Mouse (Mus musculus) lung, adult 2 months (tissue): Measurements from ENCODE around the gene Siae. TPM values are rescaled to one million over a fixed set of nuclear protein-coding genes. Genes with fewer than 3 reads are reported as not detected.

Experiments used
- DNase-seq: peaks from one replicate; pipeline ENCODE4 v3.0.0; 2022
- H3K4me1 ChIP-seq: fragments of 200-500 bp; 2 replicates; pipeline ENCODE4 v1.6.1; 2011; ENCODE audit warnings: low read length; ENCODE audit not compliant: control insufficient read depth, insufficient read depth
- H3K4me3 ChIP-seq: fragments of 200-500 bp; replicated peaks from 2 replicates; pipeline ENCODE3; 2011; ENCODE audit warnings: low read depth, mild to moderate bottlenecking, control low read depth, low read length; ENCODE audit errors: extremely low read depth
- CTCF ChIP-seq: fragments of 200-500 bp; IDR thresholded peaks from 2 replicates; pipeline ENCODE4 v1.5.1; 2011; ENCODE audit warnings: mild to moderate bottlenecking, low read length, control low read depth; ENCODE audit not compliant: insufficient read depth
- POLR2A ChIP-seq: fragments of 200-500 bp; IDR thresholded peaks from 2 replicates; pipeline ENCODE4 v1.6.1; 2011; ENCODE audit warnings: low read depth, mild to moderate bottlenecking, control low read depth, low read length, borderline replicate concordance; ENCODE audit errors: extremely low read depth
- WGBS: fragments of 180-500 bp; shearing (Covaris S2); methylation state at CpG from one replicate; pipeline ENCODE4 v1.1.7; 2018; 5-methylcytosine and 5-hydroxymethylcytosine counted together
- polyA plus RNA-seq: library from polyadenylated mRNA; depleted of rRNA; stranded (reverse); fragments of >200 nt; gene quantifications from 2 replicates; pipeline ENCODE4 v1.2.3, GENCODE M21; 2012

The Siae gene
- polyA plus RNA-seq, 1 experiment, result 9.3 TPM

DNA sequence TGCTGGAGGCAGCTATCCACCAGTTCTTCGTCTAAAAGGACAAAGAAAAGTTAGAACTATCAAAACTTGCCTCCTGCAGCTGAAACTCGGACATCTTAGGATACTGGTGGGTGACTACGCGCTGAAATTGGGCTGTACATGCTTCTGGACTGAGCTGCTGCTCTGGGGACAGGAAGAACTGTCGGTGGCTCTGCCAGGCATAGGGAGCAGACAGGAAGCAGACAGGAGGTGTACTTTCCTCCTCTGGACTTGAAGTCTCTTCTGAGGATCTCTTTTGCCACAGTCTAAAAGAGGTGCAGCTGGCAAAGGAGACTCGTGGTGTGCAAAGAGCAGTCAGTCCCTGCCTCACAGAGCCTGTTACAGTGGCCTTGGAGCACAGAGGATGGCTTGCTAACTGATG lies 37.1 kb downstream of the Siae start:
- no peak overlapping the region for H3K4me3 ChIP-seq
- WGBS, result 35% methylated on average over 6 of the region's 6 CpGs
- TF ChIP-seq POLR2A (no peak), CTCF (no peak)
- DNase-seq, result no peak
- H3K4me1 ChIP-seq, result no peaks in the 10 kb centered on the region

DNA sequence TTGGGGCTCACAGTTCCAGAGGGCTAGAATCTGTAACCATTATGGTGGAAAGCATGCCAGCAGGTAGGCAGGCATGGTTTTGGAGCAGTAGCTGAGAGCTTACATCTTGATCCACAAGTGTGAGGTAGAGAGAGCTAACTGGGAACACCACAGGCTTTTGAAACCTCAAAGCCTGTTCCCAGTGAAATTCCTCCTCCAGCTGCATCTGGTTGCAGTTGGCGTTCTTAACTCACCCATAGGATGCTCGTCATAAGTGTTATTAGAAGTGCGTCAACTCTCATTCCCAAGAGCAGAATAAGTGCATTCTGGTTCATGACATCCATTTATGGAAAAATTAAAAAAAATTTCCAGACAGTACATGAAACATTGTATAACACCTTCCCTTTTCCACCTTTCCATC lies 38.2 kb downstream of the Siae start:
- no peaks in the 10 kb centered on the region for H3K4me1 ChIP-seq
- no peak overlapping the region for H3K4me3 ChIP-seq
- no peak for TF ChIP-seq POLR2A
- TF ChIP-seq CTCF, result no peak
- 82% methylated on average over 3 of the region's 3 CpGs for WGBS
- no peak for DNase-seq

DNA sequence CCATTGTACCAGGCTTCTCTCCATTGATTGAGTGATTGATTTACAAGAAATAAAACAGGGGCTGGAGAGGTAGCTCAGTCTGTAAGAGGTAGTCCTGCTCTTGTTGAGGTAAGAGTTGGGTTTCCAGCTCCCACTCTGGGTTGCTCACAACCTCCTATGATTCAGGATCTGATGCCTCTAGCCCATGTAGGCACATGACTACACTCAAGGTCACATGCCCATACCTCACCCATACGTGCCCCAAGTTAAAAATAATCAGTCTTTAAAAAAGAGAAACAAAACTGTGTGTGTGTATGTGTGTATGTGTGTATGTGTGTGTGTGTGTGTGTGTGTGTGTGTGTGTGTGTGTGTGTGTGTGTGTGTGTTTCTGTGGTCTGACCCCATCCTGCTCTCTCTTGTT lies 40.1 kb downstream of the Siae start:
- TF ChIP-seq POLR2A (no peak), CTCF (no peak)
- WGBS, result 72% methylated on average over 1 of the region's 1 CpGs
- DNase-seq, result no peak
- Histone ChIP-seq H3K4me1 (no peaks in the 10 kb centered on the region), H3K4me3 (no peak overlapping the region)

DNA sequence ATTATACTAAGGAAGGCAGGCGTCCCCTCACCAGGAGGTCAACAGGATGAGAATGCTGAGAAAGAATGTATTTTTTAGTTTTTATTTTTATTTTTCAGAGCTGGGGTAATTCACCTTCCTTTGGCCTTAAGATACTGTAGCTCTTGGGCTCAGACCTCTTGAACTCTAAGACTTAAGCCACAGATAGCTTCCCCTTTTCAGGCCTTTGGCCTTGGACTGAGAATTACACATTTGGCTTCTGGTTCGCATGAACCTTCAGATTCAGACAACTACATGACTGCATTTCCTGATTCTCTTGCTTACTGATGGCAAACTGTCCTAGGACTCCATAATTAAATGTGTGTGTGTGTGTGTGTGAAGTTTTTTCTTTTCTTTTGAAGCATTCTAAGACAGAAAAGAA lies 43.1 kb downstream of the Siae start:
- no peaks in the 10 kb centered on the region for H3K4me1 ChIP-seq
- TF ChIP-seq POLR2A (no peak), CTCF (no peak)
- no peak overlapping the region for H3K4me3 ChIP-seq
- 81% methylated on average over 2 of the region's 2 CpGs for WGBS
- DNase-seq, result no peak

DNA sequence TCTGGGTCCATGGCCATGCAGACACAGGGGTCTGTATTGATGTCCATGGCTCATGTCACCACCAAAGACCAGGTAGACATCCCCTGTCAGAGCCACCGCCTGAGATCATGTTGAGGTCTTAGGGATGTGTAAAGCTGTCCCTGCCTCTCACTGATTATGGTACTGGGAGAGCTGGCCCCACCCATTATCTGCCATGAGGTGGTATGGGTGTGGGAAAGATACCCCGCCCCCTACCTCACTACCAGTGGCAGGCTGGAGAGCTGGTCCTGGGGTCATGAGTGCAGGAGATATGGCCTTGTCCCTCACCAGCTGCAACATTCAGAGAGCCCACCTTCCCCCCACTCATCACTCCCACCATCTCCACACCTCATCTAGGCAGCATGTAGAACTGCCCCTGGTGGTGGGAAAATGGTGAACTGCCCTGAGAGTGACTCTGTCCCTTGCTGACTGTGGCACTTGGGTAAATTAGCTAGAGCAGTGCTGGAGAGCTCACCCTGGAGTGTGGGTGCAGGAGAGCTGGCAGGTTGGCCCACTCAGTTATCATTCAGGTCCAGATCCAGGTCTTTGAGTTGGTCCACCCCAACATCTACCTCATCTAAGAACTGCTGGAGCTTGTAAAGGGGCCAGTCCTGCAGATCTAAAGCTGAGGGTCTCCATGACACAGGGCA lies 45.2 kb downstream of the Siae start:
- WGBS, result 98% methylated on average over 2 of the region's 2 CpGs
- H3K4me1 ChIP-seq, result no peaks in the 10 kb centered on the region
- TF ChIP-seq CTCF (no peak), POLR2A (no peak)
- H3K4me3 ChIP-seq, result no peak overlapping the region
- DNase-seq, result no peak

DNA sequence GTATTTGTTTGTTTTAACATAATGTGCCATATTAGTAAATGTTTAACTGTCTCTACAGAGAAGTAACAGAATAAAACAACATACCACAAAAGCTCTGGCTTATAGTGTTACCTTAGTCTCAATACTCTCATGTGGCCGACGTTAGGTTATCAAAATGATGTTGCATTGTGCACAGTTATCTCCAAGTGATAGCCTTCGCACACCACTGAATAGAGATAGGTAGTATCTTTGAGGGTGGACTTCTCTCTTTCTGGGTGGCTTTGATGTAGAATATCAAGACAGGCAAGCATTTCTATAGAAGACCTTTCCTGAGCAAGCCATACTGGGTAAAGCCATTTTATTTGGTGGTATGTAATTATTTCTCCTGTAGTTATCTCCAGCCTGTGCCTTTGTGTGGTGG lies 49.6 kb downstream of the Siae start:
- no peak for TF ChIP-seq CTCF
- no peak for TF ChIP-seq POLR2A
- Histone ChIP-seq H3K4me1 (no peaks in the 10 kb centered on the region), H3K4me3 (no peak overlapping the region)
- whole genome bisulfite sequencing, result 91% methylated on average over 3 of the region's 3 CpGs
- no peak for DNase-seq

DNA sequence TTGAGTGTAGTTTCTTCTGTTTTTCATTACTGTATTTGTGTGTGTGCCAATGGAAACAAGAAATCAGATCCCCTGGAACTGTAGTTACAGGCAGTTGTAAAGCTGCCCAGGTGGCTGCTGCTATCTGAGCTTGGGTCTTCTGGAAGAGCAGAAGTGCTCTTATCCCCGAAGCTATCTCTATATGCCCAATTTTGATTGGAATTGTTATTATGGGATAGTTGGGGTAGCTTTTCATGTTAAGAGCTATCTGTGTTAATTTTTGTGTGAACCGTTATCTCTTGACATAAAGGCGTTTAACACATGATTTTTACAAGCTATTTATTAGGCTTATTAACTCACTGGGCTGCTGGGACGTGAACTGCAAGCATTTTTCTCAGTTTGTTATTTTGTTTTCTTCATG lies 54.1 kb downstream of the Siae start:
- 80% methylated on average over 4 of the region's 4 CpGs for WGBS
- H3K4me1 ChIP-seq, result 0 out of 2 replicates have a peak, but pooled peaks cover 2% of the 10 kb centered on the region
- H3K4me3 ChIP-seq, result no peak overlapping the region

DNA sequence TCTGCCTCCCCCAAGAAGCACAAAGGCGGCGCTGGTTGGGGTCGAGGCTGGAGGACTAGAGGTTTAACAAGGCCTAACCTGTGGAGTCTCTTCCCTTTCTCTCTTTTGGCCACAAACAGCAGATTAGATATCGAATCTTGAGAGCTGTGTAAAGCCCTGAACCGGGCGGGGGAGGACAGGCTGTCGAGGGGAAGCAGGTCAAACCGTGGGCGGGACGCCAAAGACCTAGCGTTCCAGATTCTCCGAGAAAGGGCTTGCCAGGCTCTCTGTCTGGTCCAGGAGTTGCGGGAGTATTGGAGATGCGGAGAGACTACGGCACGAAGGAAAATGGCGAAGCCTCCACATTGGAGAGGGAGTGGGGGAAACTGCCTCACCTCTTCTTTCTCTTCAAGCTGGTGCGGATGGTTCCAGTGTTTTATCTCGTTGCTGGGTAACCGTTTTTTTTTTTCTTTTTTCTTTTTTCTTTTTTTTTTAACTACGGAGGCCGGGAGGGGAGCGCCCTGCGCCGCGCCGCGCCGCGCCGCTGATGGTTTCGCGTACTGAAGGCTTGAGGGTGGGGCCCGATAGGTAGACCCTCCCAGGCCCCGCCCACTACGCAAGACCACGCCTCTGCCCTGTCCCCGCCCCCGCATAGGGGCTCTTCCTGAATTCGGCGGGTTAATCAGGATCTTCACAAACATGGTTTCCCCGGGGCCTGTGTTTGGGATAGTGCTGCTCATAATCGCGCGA lies 57.8 kb downstream of the Siae start, which contains the start of gene Spa17:
TSS of gene Spa17 (minus strand) at position 541 of the 729 bp plus-strand sequence.
- WGBS, result under 1% methylated on average over 45 of the region's 45 CpGs
- TF ChIP-seq CTCF, result no peak
- peak; percentile 28; the same call in 1 of the 2 replicates for TF ChIP-seq POLR2A
- DNase-seq, result peak; percentile 84
- Histone ChIP-seq H3K4me1 (0 out of 2 replicates have a peak, but pooled peaks cover 2% of the 10 kb centered on the region), H3K4me3 (peak within 1 kb of the TSS; percentile 79)

More for the DNA sequence above, 54.1 kb downstream of the Siae start:
- no peak for TF ChIP-seq CTCF
- no peak for TF ChIP-seq POLR2A
- no peak for DNase-seq

DNA sequence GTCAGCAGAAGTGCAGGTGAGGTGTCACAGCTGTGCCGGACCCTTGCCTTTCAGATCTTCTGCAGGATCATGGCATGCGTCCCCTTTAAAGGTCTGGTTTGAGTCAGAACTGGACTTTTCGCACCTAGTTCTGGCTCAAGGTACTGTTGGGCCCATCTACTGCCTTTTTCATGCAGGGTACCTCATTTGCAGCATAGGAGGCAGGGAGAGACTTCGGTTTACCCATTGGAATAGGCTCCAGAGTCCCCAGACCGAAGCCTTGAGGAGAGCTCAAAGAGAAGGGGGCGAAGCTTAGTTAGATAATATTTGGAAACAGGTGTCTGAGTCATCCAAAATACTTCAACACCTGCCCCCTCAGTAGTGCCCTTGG lies 58.4 kb downstream of the Siae start:
- Histone ChIP-seq H3K4me3 (peak overlapping the region; percentile 73), H3K4me1 (0 out of 2 replicates have a peak, but pooled peaks cover 2% of the 10 kb centered on the region)
- TF ChIP-seq POLR2A, result no peak
- no peak for TF ChIP-seq CTCF
- no peak for DNase-seq
- 19% methylated on average over 6 of the region's 6 CpGs for WGBS

DNA sequence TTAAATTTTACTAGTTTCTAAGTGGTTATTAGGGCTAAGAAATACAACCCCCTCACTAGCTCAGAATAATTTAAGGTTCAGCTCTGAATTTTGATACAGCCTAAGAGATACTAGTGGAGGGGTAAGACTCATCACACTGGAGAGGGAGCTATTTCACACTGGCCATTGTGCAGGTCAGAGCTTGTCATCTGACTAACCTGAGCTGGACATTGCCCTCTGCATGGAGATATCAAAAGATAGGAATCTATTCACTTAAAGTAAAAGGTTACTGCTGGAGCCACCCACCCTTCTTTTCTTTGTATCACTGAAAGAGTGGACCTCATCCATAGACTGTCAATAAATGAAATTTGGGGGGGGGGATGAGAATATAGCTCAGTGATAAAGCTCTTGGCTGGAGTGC lies 58.8 kb downstream of the Siae start:
- TF ChIP-seq POLR2A (no peak), CTCF (no peak)
- 0 out of 2 replicates have a peak, but pooled peaks cover 2% of the 10 kb centered on the region for H3K4me1 ChIP-seq
- no peak overlapping the region for H3K4me3 ChIP-seq
- no peak for DNase-seq
